Mouse (Mus musculus) ovary, adult 10 weeks (tissue): ENCODE measurements around the gene Olfr789. TPM values are rescaled to one million over a fixed set of nuclear protein-coding genes. Genes with fewer than 3 reads are reported as not detected.

Experiments used
- polyA plus RNA-seq: library from polyadenylated mRNA; stranded (reverse); fragments of 350-450 nt; fragmentation: Illumina TruSeq; extraction: RNeasy Lipid Tissue Mini Kit (QIAGEN cat#74804); gene quantifications from one replicate; pipeline ENCODE4 v1.2.3, GENCODE M21; 2014

The Olfr789 gene
- not detected for polyA plus RNA-seq

GRCm38 (mm10) chr10:129484452-129484851 is at the start of gene Olfr789:
Gene Olfr789, plus strand, starts transcription at chr10:129484752.

GRCm38 (mm10) chr10:129461562-129461961 is 23.0 kb upstream of the Olfr789 start, which contains the start of gene Olfr787:
Gene Olfr787, plus strand, starts transcription at chr10:129461862.

GRCm38 (mm10) chr10:129470698-129471097 is 13.9 kb upstream of the Olfr789 start, which contains the start of gene Olfr788:
Gene Olfr788, plus strand, starts transcription at chr10:129470998.

GRCm38 (mm10) chr10:129498192-129498591 is 13.6 kb downstream of the Olfr789 start, which contains the start of gene Olfr790:
Gene Olfr790, plus strand, starts transcription at chr10:129498492.

GRCm38 (mm10) chr10:129521492-129521891 is 36.9 kb downstream of the Olfr789 start, which contains the start of gene Olfr791:
Gene Olfr791, plus strand, starts transcription at chr10:129521792.

GRCm38 (mm10) chr10:129538862-129539261 is 54.3 kb downstream of the Olfr789 start, which contains the start of gene Olfr792:
Gene Olfr792, plus strand, starts transcription at chr10:129539162.

Other genes starting within 250 kb of the Olfr789 start
- not detected for gene Olfr774, start 248.5 kb upstream of the Olfr789 start, polyA plus RNA-seq
- not detected for gene Olfr775, start 236.3 kb upstream of the Olfr789 start, polyA plus RNA-seq
- not detected for gene Olfr776, start 225.6 kb upstream of the Olfr789 start, polyA plus RNA-seq
- not detected for gene Olfr777, start 213.3 kb upstream of the Olfr789 start, polyA plus RNA-seq
- not detected for gene Olfr780, start 166.6 kb upstream of the Olfr789 start, polyA plus RNA-seq
- not detected for gene Olfr781, start 155.9 kb upstream of the Olfr789 start, polyA plus RNA-seq
- not detected for gene Olfr782, start 135.9 kb upstream of the Olfr789 start, polyA plus RNA-seq
- not detected for gene Olfr784, start 100.7 kb upstream of the Olfr789 start, polyA plus RNA-seq
- not detected for gene Olfr785, start 79.3 kb upstream of the Olfr789 start, polyA plus RNA-seq
- gene Olfr786, start 57.4 kb upstream of the Olfr789 start, polyA plus RNA-seq = not detected
- gene Olfr787, start 22.9 kb upstream of the Olfr789 start, polyA plus RNA-seq = not detected
- not detected for gene Olfr788, start 13.8 kb upstream of the Olfr789 start, polyA plus RNA-seq
- gene Olfr790, start 13.7 kb downstream of the Olfr789 start, polyA plus RNA-seq = not detected
- not detected for gene Olfr791, start 37.0 kb downstream of the Olfr789 start, polyA plus RNA-seq
- gene Olfr792, start 54.4 kb downstream of the Olfr789 start, polyA plus RNA-seq = 0.20 TPM
- gene Olfr794, start 82.9 kb downstream of the Olfr789 start, polyA plus RNA-seq = not detected
- gene Olfr796, start 127.8 kb downstream of the Olfr789 start, polyA plus RNA-seq = not detected
- gene Olfr798, start 143.2 kb downstream of the Olfr789 start, polyA plus RNA-seq = not detected
- not detected for gene Olfr799, start 152.7 kb downstream of the Olfr789 start, polyA plus RNA-seq
- gene Olfr800, start 172.9 kb downstream of the Olfr789 start, polyA plus RNA-seq = not detected
- gene Olfr801, start 189.1 kb downstream of the Olfr789 start, polyA plus RNA-seq = not detected
- gene Olfr802, start 203.4 kb downstream of the Olfr789 start, polyA plus RNA-seq = not detected
- not detected for gene Olfr803, start 209.5 kb downstream of the Olfr789 start, polyA plus RNA-seq
- not detected for gene Olfr804, start 218.5 kb downstream of the Olfr789 start, polyA plus RNA-seq
- not detected for gene Olfr805, start 244.6 kb downstream of the Olfr789 start, polyA plus RNA-seq